Mouse (Mus musculus) mature B cell (primary cell): ENCODE data around the gene Prlr.

ENCODE experiments used
- in situ Hi-C: fragments of 300-500 bp; cut with MboI; formaldehyde crosslinking; loops from 2 replicates; pipeline ENCODE4 v1.14.3; 2019

The Prlr gene

DNA sequence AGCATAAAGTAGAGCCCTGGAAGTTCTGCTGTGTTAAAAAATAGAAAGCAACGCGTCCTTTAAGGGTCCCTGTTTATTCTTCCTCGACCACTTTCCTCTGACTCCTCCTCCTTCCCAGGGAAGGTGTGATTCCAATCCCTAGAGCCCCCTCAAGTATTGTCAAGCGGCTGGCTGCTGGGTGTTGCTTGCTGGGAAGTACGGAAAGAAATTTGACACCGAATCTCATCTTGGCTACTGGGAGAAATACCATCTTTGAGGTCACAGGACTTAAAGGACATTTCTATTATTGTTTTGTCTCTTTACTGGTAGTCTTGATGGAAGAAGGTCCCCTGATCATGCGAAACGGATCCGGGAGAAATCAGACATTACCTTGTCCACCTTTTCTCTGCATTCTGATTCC is at the start of gene Prlr:
Gene Prlr, plus strand, starts transcription at position 156 of the 400 bp plus-strand sequence.
- in situ Hi-C loops: no loop called here

DNA sequence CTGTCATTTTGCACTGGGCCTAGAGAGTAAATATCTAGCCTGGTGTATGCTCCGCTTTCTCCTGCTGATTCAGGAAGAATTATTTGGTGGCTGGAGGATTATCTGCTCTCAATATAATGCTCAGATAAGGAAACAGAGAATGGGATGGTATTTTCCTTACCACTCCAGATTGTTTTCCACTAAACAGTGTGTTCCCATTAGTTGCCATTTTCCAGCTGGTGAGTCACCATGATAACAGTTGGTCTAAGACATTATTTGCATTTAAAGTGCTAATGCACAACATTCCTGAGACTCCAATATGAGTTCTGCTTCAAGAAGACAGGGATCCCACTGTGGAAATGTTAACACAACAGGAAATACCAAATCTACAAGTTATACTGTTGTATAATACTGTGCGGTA is 43.3 kb upstream of the Prlr start:
- in situ Hi-C loops: no loop called here

DNA sequence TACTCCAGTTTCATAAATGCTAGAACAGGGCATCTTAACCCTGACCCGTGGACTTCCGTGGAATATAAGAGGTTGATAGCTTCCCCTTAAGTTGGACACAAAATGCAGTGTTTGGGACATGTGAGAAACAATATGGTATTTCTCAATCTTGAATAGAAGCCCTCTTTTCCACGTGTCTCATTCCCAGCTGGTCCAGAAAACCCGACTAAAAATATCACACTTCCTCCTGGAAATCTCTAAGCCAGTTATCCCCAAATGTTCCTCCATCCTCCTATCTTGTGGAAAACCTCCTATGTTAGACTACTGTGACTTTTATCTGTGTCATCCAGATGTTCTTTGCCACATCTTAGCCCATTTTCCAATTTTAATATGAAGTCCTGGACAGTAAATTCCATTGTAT is 42.1 kb upstream of the Prlr start:
- in situ Hi-C loops: no loop called here

DNA sequence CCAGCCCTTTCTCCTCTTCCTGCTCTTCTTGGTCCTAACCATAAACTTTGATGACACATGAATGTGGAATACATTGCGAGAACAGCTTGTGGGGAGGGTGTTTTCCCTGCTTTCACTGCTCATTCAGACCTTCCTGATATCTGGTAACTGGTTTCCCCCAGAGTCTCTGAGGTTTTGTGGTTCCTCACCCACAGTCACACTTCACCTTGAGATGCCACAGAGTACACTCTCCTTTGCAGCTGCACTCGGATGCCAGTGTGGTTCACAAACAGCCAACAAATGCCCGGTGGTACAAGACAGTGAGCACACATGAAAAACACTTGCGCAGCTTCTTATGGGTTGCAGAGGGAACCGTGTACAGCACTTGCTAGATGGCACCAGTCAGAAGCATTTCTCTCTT is 32.5 kb upstream of the Prlr start:
- in situ Hi-C loops: no loop called here

DNA sequence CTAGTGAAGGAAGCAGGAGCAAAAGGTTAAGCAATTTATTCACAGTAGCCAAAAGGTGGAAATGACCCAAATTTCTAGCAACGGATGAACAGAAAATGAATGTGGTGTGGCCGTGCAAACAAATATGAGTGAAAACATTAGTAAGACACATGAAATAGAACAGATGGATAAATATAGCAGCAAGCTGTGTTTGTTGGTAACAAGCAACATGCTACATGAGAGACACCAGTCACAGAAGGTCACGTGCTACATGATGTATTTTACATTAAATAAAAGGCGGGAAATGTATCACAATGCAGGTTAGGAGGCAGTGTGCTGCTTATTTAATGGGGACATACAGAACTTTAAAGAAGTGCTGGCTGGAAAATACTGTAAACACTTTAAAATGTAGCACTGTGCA is 28.8 kb upstream of the Prlr start:
- in situ Hi-C loops: no loop called here

DNA sequence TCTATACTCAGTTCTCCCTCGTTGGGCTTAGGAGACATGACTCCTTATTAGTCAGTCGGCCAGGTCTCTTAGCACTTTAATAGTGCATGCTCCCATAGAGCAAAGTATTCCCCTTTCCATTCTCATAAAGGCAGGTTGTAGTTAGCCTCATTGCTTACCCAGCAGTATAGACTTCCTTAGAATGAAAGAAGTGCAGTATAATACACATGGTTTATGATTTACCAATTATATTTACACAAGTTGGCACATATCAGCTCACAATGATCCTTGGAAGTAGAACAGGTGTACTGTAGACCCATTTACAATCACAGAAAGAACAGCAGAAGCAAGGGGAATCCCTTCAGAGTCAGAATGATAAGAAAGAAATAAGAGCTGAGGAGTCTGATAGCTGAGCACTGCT is 16.4 kb upstream of the Prlr start:
- in situ Hi-C loops: no loop called here

DNA sequence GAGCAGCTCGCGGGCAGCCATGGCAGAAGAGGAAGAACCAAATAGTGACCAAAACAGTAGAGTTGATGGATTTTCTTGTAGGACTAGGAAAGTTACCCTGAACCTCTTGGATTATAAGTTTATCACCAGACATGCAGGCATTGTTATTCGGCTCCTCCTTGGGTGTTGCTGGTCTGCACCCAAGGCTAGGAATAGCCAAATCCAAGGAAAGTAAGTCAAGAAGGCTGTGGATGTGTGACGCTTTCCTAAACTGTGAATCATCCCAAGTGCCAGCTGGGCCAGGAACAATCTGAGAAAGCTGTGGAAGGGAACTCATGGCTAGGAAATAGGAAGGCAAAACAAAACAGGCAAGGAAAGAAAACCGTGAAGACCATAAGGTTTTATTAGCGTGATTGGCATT is 2.0 kb upstream of the Prlr start:
- in situ Hi-C loops: no loop called here

DNA sequence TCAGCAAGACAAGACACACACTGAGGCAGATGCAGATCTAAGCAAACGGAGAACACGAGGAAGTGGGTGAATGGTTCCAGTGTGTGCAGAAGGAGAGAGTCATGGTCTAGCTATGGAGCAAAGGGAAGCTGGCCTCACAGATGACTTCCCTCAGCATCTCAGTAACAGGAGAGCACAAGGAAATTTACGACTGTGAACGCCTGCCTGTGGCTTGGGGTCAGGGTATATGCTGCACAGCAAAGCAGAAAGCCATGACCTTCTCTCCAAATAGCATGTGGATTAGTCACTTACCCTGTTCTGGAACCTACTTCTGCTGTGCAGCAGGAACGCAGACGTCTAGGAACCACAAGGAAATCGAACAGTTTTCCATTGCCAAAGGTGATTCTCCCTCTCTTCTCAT is 1.4 kb upstream of the Prlr start:
- in situ Hi-C loops: no loop called here

DNA sequence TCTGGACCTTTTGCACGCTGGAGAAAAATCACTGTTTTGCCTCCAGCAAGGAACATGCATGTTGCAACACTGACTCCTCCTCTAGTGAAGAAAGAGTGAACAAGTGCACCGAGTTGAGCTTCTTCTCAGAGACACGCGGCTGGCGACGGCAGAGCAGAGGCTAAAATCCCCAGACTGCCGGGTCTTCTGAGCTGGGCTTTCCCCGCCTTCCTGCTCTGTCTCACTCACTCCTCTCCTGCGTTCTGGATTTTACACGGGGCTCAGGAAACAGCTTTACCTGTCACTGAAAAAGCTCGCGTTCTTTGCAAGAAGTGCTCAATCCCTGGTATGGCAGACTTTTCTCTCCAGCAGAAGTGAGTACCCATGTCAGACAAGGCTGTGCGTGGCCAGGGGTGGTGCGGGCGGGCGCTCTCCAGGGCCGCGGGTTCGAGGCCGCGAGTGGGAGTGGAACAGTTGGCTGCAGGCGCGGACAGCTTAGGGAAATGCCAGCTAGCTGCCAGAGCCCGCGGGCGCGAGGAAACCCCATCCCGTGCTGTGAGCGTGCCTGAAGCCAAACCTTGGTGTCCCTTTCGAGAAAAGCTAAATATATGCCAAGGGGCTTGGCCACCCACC is 587 bp downstream of the Prlr start:
- in situ Hi-C loops: no loop called here

DNA sequence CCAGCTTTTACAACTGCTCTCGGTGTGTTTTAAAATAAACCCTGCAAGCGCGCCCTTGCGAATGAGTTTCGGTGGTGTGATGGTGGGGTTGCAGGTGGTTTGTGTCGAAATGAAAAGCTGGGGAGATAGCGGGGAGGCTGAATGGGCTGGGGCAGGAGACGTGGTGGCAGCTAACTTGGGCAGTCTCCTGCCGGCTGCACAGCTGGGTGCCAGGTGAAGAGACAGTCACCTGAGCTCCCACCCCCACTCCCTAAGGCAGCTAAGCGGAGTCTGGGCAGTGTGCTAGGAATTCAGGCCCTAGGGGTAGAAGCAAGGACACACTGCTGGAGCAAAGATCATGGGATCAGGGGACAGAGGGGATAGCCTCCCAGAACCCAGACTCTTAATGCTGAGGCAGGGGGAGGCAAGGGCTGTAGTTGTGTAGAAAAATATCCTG is 1.1 kb downstream of the Prlr start:
- in situ Hi-C loops: no loop called here

DNA sequence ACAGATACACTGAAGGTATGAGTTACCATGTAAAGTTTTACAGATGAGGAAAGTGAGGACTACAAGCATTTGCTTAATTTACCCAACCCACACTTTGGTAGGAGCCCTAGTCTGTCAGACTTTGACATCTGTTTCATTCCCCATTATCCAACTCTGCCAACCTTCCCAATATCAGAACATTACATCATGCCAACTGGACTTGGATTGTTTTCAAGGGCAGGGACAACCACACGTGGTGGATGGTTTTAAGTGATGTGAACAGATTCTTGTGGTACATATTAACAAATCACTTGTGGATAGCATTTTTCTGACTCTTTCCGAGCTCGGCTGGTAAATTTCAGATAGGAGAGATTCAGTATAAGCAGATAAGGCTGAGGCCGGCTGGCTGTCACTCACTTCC is 3.7 kb downstream of the Prlr start:
- in situ Hi-C loops: no loop called here

DNA sequence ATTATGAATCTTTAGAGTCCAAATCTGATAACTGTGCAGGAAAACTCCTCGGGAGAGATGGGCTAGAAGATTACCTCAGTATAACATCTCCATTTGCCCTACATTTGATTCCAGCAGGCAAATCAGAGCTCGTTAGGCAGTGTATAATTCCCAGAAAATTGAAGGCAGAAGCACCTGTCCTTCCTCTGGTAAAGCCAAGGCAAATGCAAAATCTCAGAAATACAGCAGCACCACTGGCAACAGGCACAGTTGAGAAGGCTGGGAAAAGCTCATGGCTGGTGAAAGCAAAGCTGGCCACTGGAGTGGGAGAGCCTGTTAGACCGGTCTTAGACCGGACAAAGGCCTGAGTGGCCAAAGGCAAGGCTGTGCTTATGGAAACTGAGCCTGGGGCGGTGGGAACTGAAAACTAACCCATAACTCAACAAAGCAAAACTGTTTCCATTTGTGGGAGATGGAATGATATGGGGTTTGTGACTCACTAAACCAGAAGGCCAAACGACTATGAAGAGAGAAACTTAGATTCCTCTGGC is 15.1 kb downstream of the Prlr start:
- in situ Hi-C loops: no loop called here

DNA sequence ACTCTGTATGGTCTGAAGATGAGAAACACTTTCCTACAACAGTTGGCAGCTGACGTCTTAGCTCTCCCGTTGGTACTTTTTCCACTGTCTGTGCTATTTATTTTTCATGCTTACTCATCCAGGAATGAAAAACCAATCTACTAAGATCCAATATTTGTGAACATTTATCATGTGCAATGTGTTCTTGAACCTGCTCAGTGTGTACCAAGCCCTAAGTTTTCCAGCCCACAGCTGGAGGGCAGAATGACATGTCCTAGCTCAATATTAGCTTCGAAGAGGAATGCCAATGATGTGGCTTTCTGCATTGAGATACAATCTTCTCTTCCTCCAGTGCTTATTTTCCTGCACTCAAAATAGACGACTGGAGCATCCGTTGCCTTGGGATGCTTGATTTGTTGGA is 24.0 kb downstream of the Prlr start:
- in situ Hi-C loops: no loop called here

DNA sequence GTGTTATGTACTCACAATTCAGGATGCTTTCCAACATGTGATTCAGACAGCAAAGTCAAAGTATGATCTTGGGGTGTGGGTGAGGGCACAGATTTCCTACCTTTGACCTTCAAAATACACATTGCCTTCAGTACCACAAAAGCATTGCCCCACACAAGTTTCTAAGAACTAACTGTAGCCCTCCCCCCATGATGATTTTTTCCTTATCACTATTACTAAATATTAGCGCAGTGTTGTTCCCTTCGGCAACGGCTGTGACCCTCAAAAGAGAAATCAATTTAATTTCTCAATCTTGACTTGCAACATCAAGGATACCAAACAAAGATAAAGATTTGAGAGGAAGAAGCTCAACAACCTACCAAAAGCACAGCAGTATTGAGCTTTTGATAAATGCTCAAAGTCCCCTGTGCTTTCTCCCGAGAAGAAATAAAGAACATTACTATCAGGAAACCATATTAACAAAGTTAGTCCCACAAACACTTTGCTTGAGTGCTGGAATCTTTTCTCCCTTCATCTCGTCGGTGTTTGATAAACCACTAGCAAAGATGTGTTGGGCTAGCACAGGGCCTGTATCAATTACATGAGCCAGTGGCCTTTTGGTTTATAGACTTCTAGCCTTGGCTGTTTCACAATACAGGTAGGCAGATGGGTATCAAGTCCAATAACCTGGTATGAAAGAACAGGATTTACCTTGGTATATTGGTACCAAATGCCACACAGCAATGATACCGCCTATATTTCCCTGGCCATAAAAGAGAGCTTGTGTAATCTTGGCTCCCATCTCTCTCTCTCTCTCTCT is 25.7 kb downstream of the Prlr start:
- in situ Hi-C loops: no loop called here

DNA sequence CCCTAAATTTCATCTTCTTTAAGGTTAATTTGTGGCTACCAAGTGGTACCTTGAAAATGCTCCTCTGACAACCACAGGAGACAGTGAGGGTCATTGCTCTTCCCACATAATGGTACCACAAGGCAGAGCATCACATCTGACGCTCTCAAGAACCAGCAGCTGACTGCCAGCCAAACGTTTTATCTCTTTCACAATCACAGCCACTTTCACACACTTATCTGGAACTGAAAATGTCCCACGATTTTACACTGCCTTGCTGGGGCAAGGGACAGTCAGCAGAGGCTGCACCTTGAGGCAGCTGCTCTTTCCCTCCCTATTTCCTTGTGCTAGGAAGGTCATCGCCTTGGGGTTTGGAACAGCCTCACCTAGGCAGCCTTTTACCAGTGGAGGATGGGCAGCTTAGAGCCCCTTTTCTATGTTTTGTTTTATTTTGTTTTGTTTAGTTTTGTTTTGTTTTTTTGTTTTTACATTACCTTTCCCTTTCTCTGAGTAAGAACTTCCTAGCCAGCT is 33.3 kb downstream of the Prlr start:
- in situ Hi-C loops: no loop called here

DNA sequence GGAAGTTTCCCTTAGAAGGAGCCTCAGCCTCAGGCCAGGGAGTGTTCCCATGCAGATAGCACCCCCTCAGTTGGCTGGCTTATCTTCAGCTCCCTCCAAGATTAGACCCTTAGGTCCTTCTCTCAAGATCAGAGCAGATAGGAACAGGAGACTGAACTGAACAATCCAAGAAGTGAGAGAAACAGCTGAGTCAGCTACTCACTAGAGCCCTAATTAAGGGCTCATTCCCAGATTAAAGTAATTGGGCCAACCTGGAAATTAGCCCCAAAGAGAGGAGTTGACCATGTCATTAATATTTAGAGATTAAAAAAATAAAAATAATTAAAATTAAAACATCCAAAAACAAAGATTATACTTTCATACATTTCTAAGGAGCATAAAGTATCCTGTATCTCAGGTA is 35.0 kb downstream of the Prlr start:
- in situ Hi-C loops: no loop called here

DNA sequence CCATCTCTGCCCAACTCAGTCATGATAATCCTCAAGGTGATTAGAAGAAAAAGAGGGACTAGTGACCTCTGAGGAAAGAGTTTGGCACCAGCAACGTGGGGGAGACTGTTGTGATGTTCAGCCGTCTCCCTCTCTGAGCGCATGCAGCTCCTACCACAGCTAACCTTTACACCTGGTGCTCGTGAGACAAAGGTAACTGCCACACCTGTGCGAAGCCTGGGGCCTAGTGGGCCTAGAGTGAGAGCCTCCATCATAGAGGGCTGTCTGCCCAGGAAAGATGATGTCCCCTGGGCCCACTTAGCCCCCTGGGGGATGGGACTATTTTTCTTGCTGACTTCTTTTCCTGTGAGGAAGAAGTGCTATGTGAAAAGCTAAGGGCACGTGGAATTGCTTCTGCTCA is 36.2 kb downstream of the Prlr start:
- in situ Hi-C loops: no loop called here

DNA sequence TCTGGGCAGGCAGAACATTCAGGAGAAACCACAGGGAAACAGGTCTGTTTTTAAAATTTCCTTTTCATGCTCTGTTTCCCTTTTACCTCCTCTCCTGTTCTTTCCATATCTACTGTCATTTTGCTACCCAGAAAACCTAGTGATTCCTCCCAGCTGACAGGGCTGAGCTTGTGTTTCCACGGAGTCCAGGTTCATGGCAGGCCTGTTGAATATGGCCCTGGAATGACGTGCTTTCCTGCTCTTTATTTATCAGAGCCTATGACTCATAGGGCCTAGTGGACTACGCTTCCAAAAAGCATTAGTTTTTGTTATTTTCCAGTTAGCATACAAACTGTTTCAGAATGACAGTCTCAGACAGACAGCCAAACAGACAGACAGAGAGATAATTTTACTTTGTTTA is 36.7 kb downstream of the Prlr start:
- in situ Hi-C loops: no loop called here

DNA sequence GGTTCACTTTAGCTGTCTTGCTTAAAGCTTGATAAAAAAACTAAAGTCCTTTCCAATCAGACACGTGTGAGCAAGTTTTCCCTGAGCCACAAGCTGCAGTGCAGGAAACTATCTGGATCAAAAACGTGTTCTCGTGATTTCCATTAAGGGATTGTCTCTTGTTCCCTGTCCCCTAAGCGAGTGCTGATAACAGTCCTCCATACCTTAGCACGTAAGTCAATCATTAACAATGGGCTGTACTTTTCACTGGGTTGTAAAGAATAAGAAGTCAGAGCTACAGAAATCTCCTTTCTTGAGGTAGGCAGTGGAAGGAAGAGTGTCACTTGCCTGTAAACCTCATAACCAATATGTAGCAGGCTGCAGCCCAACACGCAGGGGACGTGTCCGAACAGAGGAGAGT is 38.7 kb downstream of the Prlr start:
- in situ Hi-C loops: no loop called here

DNA sequence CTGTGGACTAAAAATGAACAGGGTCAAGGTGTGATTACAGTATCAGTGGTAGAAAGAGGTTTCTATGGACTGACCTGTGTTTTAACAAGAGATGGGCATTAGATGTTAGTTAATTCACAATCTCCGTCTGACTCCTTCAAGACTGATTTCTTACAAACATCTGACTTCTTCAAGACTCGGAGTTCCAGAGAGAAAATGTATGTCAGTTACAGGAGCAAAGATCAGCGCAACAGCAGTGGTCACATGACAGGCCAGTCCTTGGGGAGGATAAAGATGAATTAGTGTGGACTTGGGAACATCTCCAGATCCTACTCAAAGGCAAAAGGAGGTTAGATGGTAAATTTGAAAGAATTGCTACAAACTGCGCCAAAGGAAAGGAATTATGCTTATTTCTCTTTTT is 39.2 kb downstream of the Prlr start:
- in situ Hi-C loops: no loop called here

DNA sequence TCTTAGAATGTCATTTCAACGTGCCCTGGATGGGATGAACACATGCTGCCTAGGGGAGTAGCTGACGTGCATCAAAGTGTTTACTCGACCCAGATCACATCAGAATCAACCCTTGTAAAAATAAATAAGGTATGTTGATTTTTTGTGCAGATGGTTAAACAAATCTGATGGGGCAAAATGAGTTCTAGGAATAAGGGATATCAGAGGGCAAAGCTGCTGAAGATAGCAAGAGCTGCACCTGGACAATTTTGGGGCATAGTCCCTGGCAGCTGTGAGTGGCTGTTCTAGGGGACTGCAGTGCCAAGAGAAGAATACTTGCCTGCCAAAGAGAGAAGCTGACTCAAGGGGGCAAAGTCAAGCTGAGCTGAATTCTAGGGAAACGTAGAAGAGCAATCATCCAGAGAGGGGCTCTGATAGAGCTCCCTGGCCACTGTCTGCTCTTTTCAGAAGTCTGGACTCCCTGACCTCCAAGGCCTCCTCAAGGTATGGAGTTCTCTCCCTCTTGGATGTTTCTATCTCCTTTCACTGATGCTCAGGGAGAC is 46.6 kb downstream of the Prlr start:
- in situ Hi-C loops: no loop called here

DNA sequence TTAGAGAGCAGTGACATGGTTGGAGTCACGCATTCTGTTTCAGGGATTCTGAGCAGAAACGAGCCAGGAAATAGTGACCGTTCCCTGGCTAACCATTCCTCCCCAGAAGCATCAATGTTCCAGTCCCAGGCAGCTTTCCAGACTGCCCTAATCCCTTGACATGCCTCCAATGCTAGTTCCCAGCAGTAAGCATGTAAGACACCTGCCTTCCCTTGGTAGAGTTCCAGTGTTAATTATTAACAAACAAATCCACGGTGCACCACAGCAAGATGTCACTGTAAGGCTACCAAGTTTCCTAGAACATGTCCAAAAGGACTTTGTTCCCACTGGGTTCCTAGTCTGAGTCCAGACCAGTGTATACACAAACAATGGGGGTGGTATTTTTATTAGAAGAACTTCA is 48.7 kb downstream of the Prlr start:
- in situ Hi-C loops: no loop called here

DNA sequence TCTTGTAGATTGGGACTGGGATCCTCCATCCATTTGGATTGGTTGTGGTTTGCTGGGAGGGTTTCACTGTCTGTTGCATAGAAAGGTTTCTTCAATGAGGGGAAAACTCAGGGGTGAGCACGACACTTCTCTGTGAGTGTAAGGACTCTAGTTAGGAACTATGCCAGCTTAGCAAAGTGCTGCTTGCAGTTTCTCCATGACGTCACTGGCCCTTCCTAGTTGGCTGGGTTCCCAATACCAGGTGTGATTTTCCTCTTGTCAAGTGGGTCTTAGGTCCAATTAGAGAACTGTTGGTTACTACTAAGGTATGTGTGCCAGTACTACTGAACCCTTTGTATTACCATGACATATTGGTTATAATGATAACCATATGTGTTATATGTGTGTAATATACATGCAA is 51.6 kb downstream of the Prlr start:
- in situ Hi-C loops: no loop called here
